ENCODE assay signal across 8 mouse cellular contexts in the genomic region with DNA sequence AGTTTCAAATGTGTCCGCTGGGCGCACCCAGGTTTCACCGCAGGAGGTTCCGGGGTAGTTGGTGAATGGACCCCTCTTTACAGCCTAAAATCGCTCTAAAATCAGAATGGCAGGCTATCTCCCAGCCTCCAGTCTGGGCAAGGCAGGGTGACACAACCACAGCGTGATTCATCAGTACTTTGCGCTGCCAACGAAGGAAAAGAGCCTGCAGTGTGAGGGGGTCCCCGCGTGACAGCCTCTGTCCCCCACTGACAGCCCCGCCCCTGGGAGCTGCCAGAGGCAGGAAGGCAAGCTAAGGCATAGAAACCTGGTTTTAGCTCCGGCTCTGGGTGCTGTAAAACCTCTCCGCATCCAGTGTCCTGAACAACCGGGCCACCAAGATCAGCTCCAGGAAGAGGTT. TPM values are rescaled to one million over a fixed set of nuclear protein-coding genes. Genes with fewer than 3 reads are reported as not detected.
DNase-seq lines count a peak whose midpoint lies in the region; ATAC-seq lines count a peak whose summit lies in the region.

No protein-coding gene starts in this region.

- peak overlapping the region; percentile 42 for H3K9ac ChIP-seq in intestine, embryonic 15.5 days

- peak overlapping the region; percentile 100 for H3K4me2 ChIP-seq in intestine, embryonic 15.5 days (replicated peaks)

- H3K27me3 ChIP-seq in forebrain, embryonic 10.5 days (ENCODE audit: poor library complexity, severe bottlenecking), result peaks cover 98% of the 10 kb centered on the region
- H3K27me3 ChIP-seq in intestine, embryonic 15.5 days (replicated peaks), result peaks cover 23% of the 10 kb centered on the region

- WGBS in forebrain, embryonic 10.5 days, result 12% methylated on average over 14 of the region's 14 CpGs
- WGBS in intestine, embryonic 15.5 days, result 4% methylated on average over 14 of the region's 14 CpGs

- ATAC-seq in intestine, embryonic 15.5 days, result peak; percentile 15; the same call in 1 of the 2 replicates
- ATAC-seq in megakaryocyte-erythroid progenitor cell, adult 5-6 weeks (replicated peaks; ENCODE audit: low FRiP score, low TSS enrichment, poor library complexity, severe bottlenecking), result peak; percentile 41

- H3K27ac ChIP-seq in forebrain, embryonic 10.5 days, result peak overlapping the region; percentile 76; the same call in 1 of the 2 replicates
- no peak overlapping the region for H3K27ac ChIP-seq in intestine, embryonic 15.5 days

- H3K36me3 ChIP-seq in forebrain, embryonic 10.5 days (replicated peaks), result no peaks in the 10 kb centered on the region
- H3K36me3 ChIP-seq in intestine, embryonic 15.5 days, result no peaks in the 10 kb centered on the region

- H3K4me3 ChIP-seq in forebrain, embryonic 10.5 days, result peak overlapping the region; percentile 63
- peak overlapping the region; percentile 50 for H3K4me3 ChIP-seq in intestine, embryonic 15.5 days (replicated peaks)

- peak; percentile 78 for DNase-seq in 416B (ENCODE audit: low read depth)
- DNase-seq in CD8-positive naive resting alpha-beta T cell, adult 2 months (ENCODE audit: low read depth in 2 of 2, low spot score in 2 of 2), result peak; percentile 76 to 80
- DNase-seq in forebrain, embryonic 10.5 days (ENCODE audit: extremely low spot score, low spot score), result no peak
- peak; percentile 70 to 83 for DNase-seq in thymus, adult 18-20 months
- no peak for DNase-seq in cerebellum, postnatal 4 days (ENCODE audit: low spot score in 2 of 2)
- no peak for DNase-seq in yolk sac, embryonic 10.5 days (ENCODE audit: low spot score)

- H3K9me3 ChIP-seq in forebrain, embryonic 10.5 days, result no peaks in the 10 kb centered on the region
- H3K9me3 ChIP-seq in intestine, embryonic 15.5 days, result no peaks in the 10 kb centered on the region

- H3K4me1 ChIP-seq in forebrain, embryonic 10.5 days, result peaks cover 69% of the 10 kb centered on the region
- H3K4me1 ChIP-seq in intestine, embryonic 15.5 days (replicated peaks), result peaks cover 24% of the 10 kb centered on the region

RNA-seq across cellular contexts. Expression of gene Cd247, which starts 56.9 kb away (rescaled TPM):
- polyA plus RNA-seq in forebrain, embryonic 10.5 days (2016; fragmentation: Nextera tagmentation; extraction: Ambion mirVana), result 1.2 and 1.4 TPM in 2 replicates
- polyA plus RNA-seq in intestine, embryonic 15.5 days (2015; fragmentation: Nextera tagmentation; extraction: Ambion mirVana), result 0.33 and 0.39 TPM in 2 replicates
- total RNA-seq in megakaryocyte-erythroid progenitor cell, adult 5-6 weeks (2014; fragmentation: Nextera tagmentation), result 6.2 and 8.1 TPM in 2 replicates
- total RNA-seq in megakaryocyte-erythroid progenitor cell, adult 5-6 weeks (2017), result 7.5 TPM in 1 of 2 replicates, not detected in the other

Comparison
In these comparisons a context has a peak if more than half of its experiments do, and no peak if none do; other contexts are left out.
1. DNase-seq: peak in 416B (single experiment), CD8-positive naive resting alpha-beta T cell, adult 2 months (2 of 2) and thymus, adult 18-20 months (2 of 2); none in forebrain, embryonic 10.5 days (single experiment), cerebellum, postnatal 4 days (0 of 2) and yolk sac, embryonic 10.5 days (single experiment).